Mouse (Mus musculus): ENCODE results near the gene Polr2c. TPM values are rescaled to one million over a fixed set of nuclear protein-coding genes. Genes with fewer than 3 reads are reported as not detected.

Gene Polr2c
- total RNA-seq, 2 experiments from 2014 or later = 72.1 to 79.8 TPM

GRCm38 (mm10) chr8:94871108-94871894, 14.1 kb downstream of the Polr2c start:
- H3K27ac ChIP-seq = peak overlapping the region; percentile 79
- TF ChIP-seq CTCF (IDR thresholded peaks at IDR 0.05) = no peak
- peak; percentile 57 to 77 for DNase-seq (ENCODE audit: extremely low spot score in 1 of 2, low spot score in 2 of 2)
- peak overlapping the region; percentile 53 for H3K4me3 ChIP-seq
- intact Hi-C loops (cut with DNase I) = loop anchor here (5.0 kb wide), 1 partner anchor 211 kb away; the partner anchor contains the start of gene Katnb1

- no peak for TF ChIP-seq CTCF (IDR thresholded peaks at IDR 0.05)
- intact Hi-C loops (cut with DNase I) = loop anchor here (5.0 kb wide), 1 partner anchor 210 kb away; the partner anchor contains the start of gene Katnb1
- Histone ChIP-seq H3K4me3 (no peak overlapping the region), H3K27ac (no peak overlapping the region)
- DNase-seq (ENCODE audit: extremely low spot score in 1 of 2, low spot score in 2 of 2) = no peak
Measured at GRCm38 (mm10) chr8:94872156-94872555, 14.9 kb downstream of the Polr2c start.

- intact Hi-C loops (cut with DNase I) = loop anchor here (5.0 kb wide), 1 partner anchor 210 kb away; the partner anchor contains the start of gene Katnb1
Measured at GRCm38 (mm10) chr8:94872576-94872975, 15.3 kb downstream of the Polr2c start.

GRCm38 (mm10) chr8:94874358-94874757, 17.1 kb downstream of the Polr2c start:
- peak; percentile 97 for TF ChIP-seq CTCF (IDR thresholded peaks at IDR 0.05)
- peak; percentile 61 to 71 for DNase-seq (ENCODE audit: extremely low spot score in 1 of 2, low spot score in 2 of 2)
- intact Hi-C loops (cut with DNase I) = loop anchor here (1.0 to 5.0 kb wide), 3 partner anchors 35 to 208 kb away; partner anchors contain the start of gene Katnb1
- H3K27ac ChIP-seq = no peak overlapping the region
- H3K4me3 ChIP-seq = no peak overlapping the region

More at GRCm38 (mm10) chr8:94872576-94872975, 15.3 kb downstream of the Polr2c start:
- DNase-seq (ENCODE audit: extremely low spot score in 1 of 2, low spot score in 2 of 2) = no peak
- Histone ChIP-seq H3K27ac (no peak overlapping the region), H3K4me3 (no peak overlapping the region)
- TF ChIP-seq CTCF (IDR thresholded peaks at IDR 0.05) = no peak

- no peak for TF ChIP-seq CTCF (IDR thresholded peaks at IDR 0.05)
- intact Hi-C loops (cut with DNase I) = loop anchor here (2.0 kb wide), 1 partner anchor 126 kb away; no protein-coding TSS in a partner anchor
- no peak overlapping the region for H3K27ac ChIP-seq
- no peak for DNase-seq (ENCODE audit: extremely low spot score in 1 of 2, low spot score in 2 of 2)
- H3K4me3 ChIP-seq = peak overlapping the region; percentile 48
Measured at GRCm38 (mm10) chr8:94875096-94875870, 18.0 kb downstream of the Polr2c start.

GRCm38 (mm10) chr8:94875871-94876150, 18.6 kb downstream of the Polr2c start:
- Histone ChIP-seq H3K27ac (no peak overlapping the region), H3K4me3 (peak overlapping the region; percentile 48)
- TF ChIP-seq CTCF (IDR thresholded peaks at IDR 0.05) = no peak
- DNase-seq (ENCODE audit: extremely low spot score in 1 of 2, low spot score in 2 of 2) = no peak
- intact Hi-C loops (cut with DNase I) = loop anchor here (2.0 kb wide), 2 partner anchors 63 to 125 kb away; no protein-coding TSS in a partner anchor

GRCm38 (mm10) chr8:94876197-94876730, 19.0 kb downstream of the Polr2c start, which contains the start of gene Dok4:
Gene Dok4 (minus strand): TSS chr8:94876330.
- intact Hi-C loops (cut with DNase I) = loop anchor here (2.0 kb wide), 1 partner anchor 63 kb away; no protein-coding TSS in a partner anchor
- Histone ChIP-seq H3K27ac (no peak within 1 kb of the TSS), H3K4me3 (peak within 1 kb of the TSS; percentile 48)
- TF ChIP-seq CTCF (IDR thresholded peaks at IDR 0.05) = no peak
- DNase-seq (ENCODE audit: extremely low spot score in 1 of 2, low spot score in 2 of 2) = peak; percentile 73 to 84

- intact Hi-C loops (cut with DNase I) = loop anchor here (2.0 kb wide), 1 partner anchor 62 kb away; no protein-coding TSS in a partner anchor
- Histone ChIP-seq H3K4me3 (no peak overlapping the region), H3K27ac (no peak overlapping the region)
- no peak for DNase-seq (ENCODE audit: extremely low spot score in 1 of 2, low spot score in 2 of 2)
- no peak for TF ChIP-seq CTCF (IDR thresholded peaks at IDR 0.05)
Measured at GRCm38 (mm10) chr8:94876820-94877219, 19.6 kb downstream of the Polr2c start.

- intact Hi-C loops (cut with DNase I) = no loop called here
- no peak for DNase-seq (ENCODE audit: extremely low spot score in 1 of 2, low spot score in 2 of 2)
- no peak overlapping the region for H3K4me3 ChIP-seq
- no peak for TF ChIP-seq CTCF (IDR thresholded peaks at IDR 0.05)
- no peak overlapping the region for H3K27ac ChIP-seq
Measured at GRCm38 (mm10) chr8:94880742-94881141, 23.5 kb downstream of the Polr2c start.

- H3K27ac ChIP-seq = no peak overlapping the region
- DNase-seq (ENCODE audit: extremely low spot score in 1 of 2, low spot score in 2 of 2) = no peak
- intact Hi-C loops (cut with DNase I) = no loop called here
- TF ChIP-seq CTCF (IDR thresholded peaks at IDR 0.05) = no peak
- H3K4me3 ChIP-seq = no peak overlapping the region
Measured at GRCm38 (mm10) chr8:94888383-94889036, 31.3 kb downstream of the Polr2c start.

- Histone ChIP-seq H3K4me3 (no peak overlapping the region), H3K27ac (no peak overlapping the region)
- DNase-seq (ENCODE audit: extremely low spot score in 1 of 2, low spot score in 2 of 2) = no peak
- TF ChIP-seq CTCF (IDR thresholded peaks at IDR 0.05) = no peak
- intact Hi-C loops (cut with DNase I) = no loop called here
Measured at GRCm38 (mm10) chr8:94892917-94893316, 35.7 kb downstream of the Polr2c start.
